Mouse (Mus musculus): ENCODE measurements around the gene Ly6g5c. TPM values are rescaled to one million over a fixed set of nuclear protein-coding genes. Genes with fewer than 3 reads are reported as not detected.

Ly6g5c gene
- total and polyA plus RNA-seq, 2 experiments from 2014 or later: 0.25 TPM; not detected in 1

- H3K36me3 ChIP-seq (replicated peaks; ENCODE audit: control insufficient read depth, insufficient read depth, low read length): peaks cover 100% of the 10 kb centered on the region
- ATAC-seq (ENCODE audit: insufficient read depth, low read depth) (no peak), DNase-seq (ENCODE audit: low spot score) (no peak)
- no peak for TF ChIP-seq CTCF (IDR thresholded peaks at IDR 0.05; ENCODE audit: low read depth)
- no peak overlapping the region for H3K4me3 ChIP-seq (ENCODE audit: low read depth, low read length)
- no peaks in the 10 kb centered on the region for H3K9me3 ChIP-seq (replicated peaks; ENCODE audit: control insufficient read depth, low read length)
- H3K4me2 ChIP-seq (ENCODE audit: low read depth, low read length): no peak overlapping the region
- no peaks in the 10 kb centered on the region for H3K27me3 ChIP-seq (ENCODE audit: control insufficient read depth, insufficient read depth, low read length)
- no peak overlapping the region for H3K27ac ChIP-seq (ENCODE audit: low read depth)
- no peak overlapping the region for H3K9ac ChIP-seq (replicated peaks; ENCODE audit: low read depth, low read length)
- 85% methylated on average over 33 of the region's 33 CpGs for WGBS
- H3K4me1 ChIP-seq (ENCODE audit: control insufficient read depth, insufficient read depth): no peaks in the 10 kb centered on the region
These were observed 48.6 kb downstream of the Ly6g5c start for GRCm38 (mm10) chr17:35156461-35157200.

- DNase-seq (ENCODE audit: low spot score) (no peak), ATAC-seq (ENCODE audit: insufficient read depth, low read depth) (no peak)
- peaks cover 3% of the 10 kb centered on the region for H3K4me1 ChIP-seq (ENCODE audit: control insufficient read depth, insufficient read depth)
- H3K4me3 ChIP-seq (ENCODE audit: low read depth, low read length): no peak overlapping the region
- no peaks in the 10 kb centered on the region for H3K27me3 ChIP-seq (ENCODE audit: control insufficient read depth, insufficient read depth, low read length)
- peaks cover 99% of the 10 kb centered on the region for H3K36me3 ChIP-seq (replicated peaks; ENCODE audit: control insufficient read depth, insufficient read depth, low read length)
- no peaks in the 10 kb centered on the region for H3K9me3 ChIP-seq (replicated peaks; ENCODE audit: control insufficient read depth, low read length)
- H3K4me2 ChIP-seq (ENCODE audit: low read depth, low read length): no peak overlapping the region
- H3K27ac ChIP-seq (ENCODE audit: low read depth): no peak overlapping the region
- TF ChIP-seq CTCF (IDR thresholded peaks at IDR 0.05; ENCODE audit: low read depth) (no peak), EP300 (IDR thresholded peaks at IDR 0.05; ENCODE audit: low read depth) (no peak)
- 80% methylated on average over 8 of the region's 8 CpGs for WGBS
- no peak overlapping the region for H3K9ac ChIP-seq (replicated peaks; ENCODE audit: low read depth, low read length)
These were observed 49.2 kb downstream of the Ly6g5c start for GRCm38 (mm10) chr17:35157254-35157653.

- DNase-seq (ENCODE audit: low spot score) (no peak), ATAC-seq (ENCODE audit: insufficient read depth, low read depth) (no peak)
- H3K4me3 ChIP-seq (ENCODE audit: low read depth, low read length): no peak overlapping the region
- no peak overlapping the region for H3K4me2 ChIP-seq (ENCODE audit: low read depth, low read length)
- peaks cover 8% of the 10 kb centered on the region for H3K4me1 ChIP-seq (ENCODE audit: control insufficient read depth, insufficient read depth)
- no peak overlapping the region for H3K9ac ChIP-seq (replicated peaks; ENCODE audit: low read depth, low read length)
- TF ChIP-seq EP300 (IDR thresholded peaks at IDR 0.05; ENCODE audit: low read depth) (no peak), CTCF (IDR thresholded peaks at IDR 0.05; ENCODE audit: low read depth) (no peak)
- no peak overlapping the region for H3K27ac ChIP-seq (ENCODE audit: low read depth)
- 89% methylated on average over 8 of the region's 8 CpGs for WGBS
- H3K27me3 ChIP-seq (ENCODE audit: control insufficient read depth, insufficient read depth, low read length): no peaks in the 10 kb centered on the region
- no peaks in the 10 kb centered on the region for H3K9me3 ChIP-seq (replicated peaks; ENCODE audit: control insufficient read depth, low read length)
- H3K36me3 ChIP-seq (replicated peaks; ENCODE audit: control insufficient read depth, insufficient read depth, low read length): peaks cover 94% of the 10 kb centered on the region
These were observed 49.6 kb downstream of the Ly6g5c start for GRCm38 (mm10) chr17:35157661-35158175.

GRCm38 (mm10) chr17:35158850-35159593, 50.9 kb downstream of the Ly6g5c start:
- no peaks in the 10 kb centered on the region for H3K27me3 ChIP-seq (ENCODE audit: control insufficient read depth, insufficient read depth, low read length)
- ATAC-seq (ENCODE audit: insufficient read depth, low read depth) (no peak), DNase-seq (ENCODE audit: low spot score) (no peak)
- no peak overlapping the region for H3K9ac ChIP-seq (replicated peaks; ENCODE audit: low read depth, low read length)
- H3K9me3 ChIP-seq (replicated peaks; ENCODE audit: control insufficient read depth, low read length): no peaks in the 10 kb centered on the region
- peaks cover 15% of the 10 kb centered on the region for H3K4me1 ChIP-seq (ENCODE audit: control insufficient read depth, insufficient read depth)
- no peak overlapping the region for H3K27ac ChIP-seq (ENCODE audit: low read depth)
- no peak overlapping the region for H3K4me2 ChIP-seq (ENCODE audit: low read depth, low read length)
- H3K36me3 ChIP-seq (replicated peaks; ENCODE audit: control insufficient read depth, insufficient read depth, low read length): peaks cover 81% of the 10 kb centered on the region
- TF ChIP-seq EP300 (IDR thresholded peaks at IDR 0.05; ENCODE audit: low read depth) (no peak), CTCF (IDR thresholded peaks at IDR 0.05; ENCODE audit: low read depth) (no peak)
- 92% methylated on average over 16 of the region's 16 CpGs for WGBS
- no peak overlapping the region for H3K4me3 ChIP-seq (ENCODE audit: low read depth, low read length)

GRCm38 (mm10) chr17:35159638-35160037, 51.6 kb downstream of the Ly6g5c start:
- DNase-seq (ENCODE audit: low spot score): no peak
- H3K4me2 ChIP-seq (ENCODE audit: low read depth, low read length): no peak overlapping the region
- ATAC-seq (ENCODE audit: insufficient read depth, low read depth): no peak
- H3K9me3 ChIP-seq (replicated peaks; ENCODE audit: control insufficient read depth, low read length): no peaks in the 10 kb centered on the region
- peaks cover 75% of the 10 kb centered on the region for H3K36me3 ChIP-seq (replicated peaks; ENCODE audit: control insufficient read depth, insufficient read depth, low read length)
- no peak for TF ChIP-seq EP300 (IDR thresholded peaks at IDR 0.05; ENCODE audit: low read depth)
- no peak for TF ChIP-seq CTCF (IDR thresholded peaks at IDR 0.05; ENCODE audit: low read depth)
- no peak overlapping the region for H3K27ac ChIP-seq (ENCODE audit: low read depth)
- H3K9ac ChIP-seq (replicated peaks; ENCODE audit: low read depth, low read length): no peak overlapping the region
- 74% methylated on average over 7 of the region's 7 CpGs for WGBS
- peaks cover 15% of the 10 kb centered on the region for H3K4me1 ChIP-seq (ENCODE audit: control insufficient read depth, insufficient read depth)
- H3K4me3 ChIP-seq (ENCODE audit: low read depth, low read length): no peak overlapping the region
- H3K27me3 ChIP-seq (ENCODE audit: control insufficient read depth, insufficient read depth, low read length): no peaks in the 10 kb centered on the region

Data from heart, postnatal 0 days (tissue).